Mouse (Mus musculus) CH12.LX (cell line): ENCODE results near the gene Ralgps2. TPM values are rescaled to one million over a fixed set of nuclear protein-coding genes. Genes with fewer than 3 reads are reported as not detected.

Source experiments
- DNase-seq: peaks from one replicate; pipeline ENCODE4 v3.0.0-alpha.2; 2013; ENCODE audit errors: extremely low read depth
- H3K27ac ChIP-seq: 2 replicates; pipeline ENCODE4 v1.5.1; 2012; ENCODE audit warnings: low read depth, mild to moderate bottlenecking, control low read depth, moderate library complexity; ENCODE audit not compliant: insufficient read depth
- H3K27me3 ChIP-seq: replicated peaks from 2 replicates; pipeline ENCODE3; 2012; ENCODE audit warnings: inconsistent platforms
- H3K36me3 ChIP-seq, 2 experiments: replicated peaks in 1 of 2; 2 replicates each; pipeline versions ENCODE3 to v1.6.1; 2012; ENCODE audit warnings: inconsistent platforms in 1 of 2, low read length in 1 of 2, mild to moderate bottlenecking in 1 of 2, mixed read lengths in 1 of 2, moderate library complexity in 1 of 2; ENCODE audit not compliant: control insufficient read depth in 1 of 2, insufficient read depth in 1 of 2
- H3K4me1 ChIP-seq, 2 experiments: 2 replicates each; pipeline ENCODE4 v1.6.1; 2012; ENCODE audit warnings: inconsistent platforms in 1 of 2, moderate library complexity in 1 of 2; ENCODE audit not compliant: insufficient read depth in 2 of 2, control insufficient read depth in 1 of 2
- H3K4me2 ChIP-seq: 2 replicates; pipeline ENCODE4 v1.6.1; 2012; ENCODE audit warnings: low read depth, mild to moderate bottlenecking, control low read depth; ENCODE audit not compliant: poor library complexity, insufficient read depth, severe bottlenecking
- H3K4me3 ChIP-seq, 3 experiments: fragments of 150-350 bp in 1 of 3; sonication (generic) in 1 of 3; replicated peaks in 1 of 3; 2 replicates each; pipeline versions ENCODE3 to v1.5.1; 2011 to 2012; ENCODE audit warnings: low read depth in 2 of 3, low read length in 2 of 3, mild to moderate bottlenecking in 2 of 3, moderate library complexity in 2 of 3, control low read depth in 1 of 3, improper control_type of control experiment in 1 of 3, inconsistent platforms in 1 of 3, mixed read lengths in 1 of 3; ENCODE audit not compliant: poor library complexity in 1 of 3
- H3K79me2 ChIP-seq: replicated peaks from 2 replicates; pipeline ENCODE4 v1.6.1; 2012; ENCODE audit warnings: mild to moderate bottlenecking, moderate library complexity; ENCODE audit not compliant: control insufficient read depth, poor library complexity, insufficient read depth, severe bottlenecking; ENCODE audit errors: extremely low read depth
- H3K9ac ChIP-seq: 2 replicates; pipeline ENCODE4 v1.6.1; 2012; ENCODE audit warnings: low read depth, mild to moderate bottlenecking, control low read depth, moderate library complexity; ENCODE audit not compliant: insufficient read depth
- H3K9me3 ChIP-seq: replicated peaks from 2 replicates; pipeline ENCODE3; 2012; ENCODE audit warnings: low read length, inconsistent platforms, mixed read lengths
- CHD2 ChIP-seq: IDR thresholded peaks from 2 replicates; pipeline ENCODE4 v1.6.1; 2011; ENCODE audit warnings: low read length, improper control_type of control experiment
- E2F4 ChIP-seq: IDR thresholded peaks from 2 replicates; pipeline ENCODE4 v1.6.1; 2011; ENCODE audit warnings: low read depth, low read length, improper control_type of control experiment; ENCODE audit not compliant: insufficient replicate concordance
- ELF1 ChIP-seq: IDR thresholded peaks from 2 replicates; pipeline ENCODE4 v1.6.1; 2014; ENCODE audit warnings: low read depth, mild to moderate bottlenecking, inconsistent platforms, low read length, improper control_type of control experiment
- EP300 ChIP-seq: IDR thresholded peaks from 2 replicates; pipeline ENCODE4 v1.6.1; 2011; ENCODE audit warnings: low read length, improper control_type of control experiment
- HCFC1 ChIP-seq: IDR thresholded peaks from 2 replicates; pipeline ENCODE4 v1.6.1; 2012; ENCODE audit warnings: low read depth, mild to moderate bottlenecking, inconsistent platforms, low read length, improper control_type of control experiment
- IRF4 ChIP-seq: IDR thresholded peaks from 2 replicates; pipeline ENCODE4 v1.6.1; 2014; ENCODE audit warnings: low read depth, mild to moderate bottlenecking, inconsistent platforms, low read length, improper control_type of control experiment
- JUN ChIP-seq: IDR thresholded peaks from 2 replicates; pipeline ENCODE4 v1.6.1; 2011; ENCODE audit warnings: low read depth, mild to moderate bottlenecking, low read length, improper control_type of control experiment, moderate library complexity; ENCODE audit not compliant: insufficient read depth
- JUND ChIP-seq: conservative IDR thresholded peaks from 2 replicates; pipeline ENCODE4 v1.6.1; 2011; ENCODE audit warnings: low read depth, low read length, improper control_type of control experiment
- MAZ ChIP-seq: IDR thresholded peaks from 2 replicates; pipeline ENCODE4 v1.6.1; 2012; ENCODE audit warnings: low read depth, mild to moderate bottlenecking, inconsistent platforms, low read length, improper control_type of control experiment, moderate library complexity
- MEF2A ChIP-seq: IDR thresholded peaks from 2 replicates; pipeline ENCODE4 v1.6.1; 2014; ENCODE audit warnings: low read depth, mild to moderate bottlenecking, inconsistent platforms, low read length, improper control_type of control experiment, borderline replicate concordance
- MXI1 ChIP-seq: IDR thresholded peaks from 2 replicates; pipeline ENCODE4 v1.6.1; 2011; ENCODE audit warnings: mild to moderate bottlenecking, low read depth, low read length, improper control_type of control experiment
- PAX5 ChIP-seq: IDR thresholded peaks from 2 replicates; pipeline ENCODE4 v1.6.1; 2012; ENCODE audit warnings: low read length, inconsistent platforms, mixed read lengths
- POLR2AphosphoS2 ChIP-seq: IDR thresholded peaks from 2 replicates; pipeline ENCODE4 v1.6.1; 2011; ENCODE audit warnings: low read depth, low read length, improper control_type of control experiment
- RAD21 ChIP-seq: IDR thresholded peaks from 2 replicates; pipeline ENCODE4 v1.6.1; 2011; ENCODE audit warnings: low read depth, mild to moderate bottlenecking, low read length, improper control_type of control experiment, moderate library complexity
- TBP ChIP-seq: conservative IDR thresholded peaks from 2 replicates; pipeline ENCODE4 v1.6.1; 2011; ENCODE audit warnings: low read depth, low read length, improper control_type of control experiment
- TCF12 ChIP-seq: IDR thresholded peaks from 2 replicates; pipeline ENCODE4 v1.6.1; 2014; ENCODE audit warnings: low read depth, mild to moderate bottlenecking, inconsistent platforms, low read length, improper control_type of control experiment
- USF1 ChIP-seq: IDR thresholded peaks from 2 replicates; pipeline ENCODE4 v1.6.1; 2014; ENCODE audit warnings: low read depth, mild to moderate bottlenecking, inconsistent platforms, low read length, improper control_type of control experiment
- USF2 ChIP-seq: conservative IDR thresholded peaks from 2 replicates; pipeline ENCODE4 v1.6.1; 2011; ENCODE audit warnings: low read depth, low read length, improper control_type of control experiment
- ZMIZ1 ChIP-seq: IDR thresholded peaks from 2 replicates; pipeline ENCODE4 v1.6.1; 2012; ENCODE audit warnings: low read depth, mild to moderate bottlenecking, inconsistent platforms, low read length, improper control_type of control experiment
- ZNF384 ChIP-seq: IDR thresholded peaks from 2 replicates; pipeline ENCODE4 v1.6.1; 2012; ENCODE audit warnings: low read depth, low read length, improper control_type of control experiment, inconsistent platforms
- dilution Hi-C: fragments of 300-500 bp; cut with MboI; formaldehyde crosslinking; loops from 2 replicates; pipeline ENCODE4 v1.14.3; 2020; ENCODE audit warnings: low sequenced_read_pairs; ENCODE audit not compliant: extremely low pct_unique_long_range_greater_than_20kb, extremely low pct_ligation_motif_present
- in situ Hi-C: fragments of 300-500 bp; cut with MboI; formaldehyde crosslinking; loops from 3 replicates; pipeline ENCODE4 v1.14.3; 2019; ENCODE audit warnings: low sequenced_read_pairs, low pct_ligation_motif_present, low pct_unique_long_range_greater_than_20kb, mixed read lengths
- polyA plus RNA-seq: library from polyadenylated mRNA; unstranded; fragments of >175 nt; gene quantifications from 2 replicates; pipeline ENCODE4 v1.2.1, GENCODE M21; 2012; ENCODE audit warnings: low read depth; ENCODE audit not compliant: insufficient read length
- total RNA-seq, 2 experiments: library from RNA; depleted of rRNA; stranded (reverse); fragments of 300-350 nt in 1 of 2; fragments of >200 nt in 1 of 2; gene quantifications; 2 replicates each; pipeline ENCODE4 v1.2.3; 2012 to 2014

The Ralgps2 gene
- total and polyA plus RNA-seq, 3 experiments: 65.1 to 149 (median 133) TPM

- H3K36me3 ChIP-seq: no peaks in the 10 kb centered on the region
- no peak overlapping the region for H3K9ac ChIP-seq
- no peak overlapping the region for H3K4me3 ChIP-seq
- TF ChIP-seq MEF2A (no peak), HCFC1 (no peak), CHD2 (no peak), JUND (no peak), IRF4 (no peak), ZNF384 (no peak), MAZ (no peak), TCF12 (no peak), JUN (no peak), MXI1 (no peak), ELF1 (no peak), ZMIZ1 (no peak), USF1 (no peak), RAD21 (no peak), POLR2AphosphoS2 (no peak), USF2 (no peak), PAX5 (no peak), EP300 (no peak), TBP (no peak), E2F4 (no peak)
- no peak for DNase-seq
- H3K4me1 ChIP-seq: no peaks in the 10 kb centered on the region
- dilution Hi-C loops (no loop called here), in situ Hi-C loops (no loop called here)
- H3K9me3 ChIP-seq: no peaks in the 10 kb centered on the region
- no peaks in the 10 kb centered on the region for H3K79me2 ChIP-seq
- H3K27me3 ChIP-seq: peaks cover 1% of the 10 kb centered on the region
- H3K4me2 ChIP-seq: no peak overlapping the region
- no peak overlapping the region for H3K27ac ChIP-seq
Observed at GRCm38 (mm10) chr1:156781076-156781741, 158.2 kb downstream of the Ralgps2 start.
